Comparison of ENCODE assay signal across 14 mouse cellular contexts in genomic region chr2:129245618-129246017, GRCm38 (mm10). TPM values are rescaled to one million over a fixed set of nuclear protein-coding genes. Genes with fewer than 3 reads are reported as not detected.
DNase-seq lines count a peak whose midpoint lies in the region; ATAC-seq and TF ChIP-seq lines count a peak whose summit lies in the region.
"Had no signal": no experiment of that assay in that cellular context is flagged by ENCODE, and none has a peak within 500 bp of the region (broad histone marks: within the 10 kb centered on the region; RNA-seq: fewer than 3 reads in every experiment).

No protein-coding gene starts in this region.

- WGBS in midbrain, embryonic 11.5 days: 69% methylated on average over 5 of the region's 5 CpGs
- 64% methylated on average over 5 of the region's 5 CpGs for WGBS in midbrain, embryonic 16.5 days
- WGBS in stomach, embryonic 16.5 days: 41% methylated on average over 5 of the region's 5 CpGs
- WGBS in thymus, adult 2 months: 89% methylated on average over 5 of the region's 5 CpGs

- no peaks in the 10 kb centered on the region for H3K36me3 ChIP-seq in midbrain, embryonic 11.5 days (ENCODE audit: control insufficient read depth, insufficient read depth, low read length)
- no peaks in the 10 kb centered on the region for H3K36me3 ChIP-seq in midbrain, embryonic 16.5 days (ENCODE audit: control insufficient read depth, insufficient read depth, low read length)
- H3K36me3 ChIP-seq in stomach, embryonic 16.5 days (ENCODE audit: control insufficient read depth, insufficient read depth, low read length): no peaks in the 10 kb centered on the region
- H3K36me3 ChIP-seq in thymus, adult 2 months (ENCODE audit: control insufficient read depth, insufficient read depth, low read length): no peaks in the 10 kb centered on the region
- H3K36me3 ChIP-seq: midbrain, embryonic 10.5 days had no signal

- H3K4me2 ChIP-seq in midbrain, embryonic 11.5 days: no peak overlapping the region
- H3K4me2 ChIP-seq in midbrain, embryonic 16.5 days (ENCODE audit: low read length): no peak overlapping the region
- H3K4me2 ChIP-seq in stomach, embryonic 16.5 days (ENCODE audit: low read depth, low read length): no peak overlapping the region
- H3K4me2 ChIP-seq: forebrain, embryonic 13.5 days had no signal

- no peaks in the 10 kb centered on the region for H3K4me1 ChIP-seq in midbrain, embryonic 11.5 days (ENCODE audit: control insufficient read depth, insufficient read depth, low read length)
- H3K4me1 ChIP-seq in midbrain, embryonic 16.5 days (ENCODE audit: control insufficient read depth, insufficient read depth, low read length): peaks cover 3% of the 10 kb centered on the region; the same call in 1 of the 2 replicates
- H3K4me1 ChIP-seq in stomach, embryonic 16.5 days (ENCODE audit: control insufficient read depth, insufficient read depth, low read length): no peaks in the 10 kb centered on the region
- H3K4me1 ChIP-seq in thymus, adult 2 months (replicated peaks; ENCODE audit: control insufficient read depth, insufficient read depth, low read length): peaks cover 5% of the 10 kb centered on the region
- H3K4me1 ChIP-seq: forebrain, embryonic 13.5 days had no signal

- no peaks in the 10 kb centered on the region for H3K9me3 ChIP-seq in midbrain, embryonic 11.5 days (ENCODE audit: control insufficient read depth, low read length)
- H3K9me3 ChIP-seq in midbrain, embryonic 16.5 days (replicated peaks; ENCODE audit: control insufficient read depth, low read length, poor library complexity, severe bottlenecking): no peaks in the 10 kb centered on the region
- no peaks in the 10 kb centered on the region for H3K9me3 ChIP-seq in stomach, embryonic 16.5 days (replicated peaks; ENCODE audit: control insufficient read depth, low read length)
- H3K9me3 ChIP-seq: forebrain, embryonic 13.5 days; midbrain, embryonic 10.5 days had no signal

- H3K9ac ChIP-seq in midbrain, embryonic 11.5 days (ENCODE audit: low read length): no peak overlapping the region
- H3K9ac ChIP-seq in midbrain, embryonic 16.5 days (ENCODE audit: low read depth, low read length): no peak overlapping the region
- no peak overlapping the region for H3K9ac ChIP-seq in stomach, embryonic 16.5 days (ENCODE audit: low read length)
- H3K9ac ChIP-seq: forebrain, embryonic 13.5 days; liver, postnatal 0 days had no signal

- no peak overlapping the region for H3K4me3 ChIP-seq in midbrain, embryonic 11.5 days (ENCODE audit: low read depth, low read length)
- no peak overlapping the region for H3K4me3 ChIP-seq in midbrain, embryonic 16.5 days (ENCODE audit: low read depth, low read length)
- no peak overlapping the region for H3K4me3 ChIP-seq in stomach, embryonic 16.5 days (replicated peaks; ENCODE audit: low read length)
- no peak overlapping the region for H3K4me3 ChIP-seq in thymus, adult 2 months (ENCODE audit: control insufficient read depth, insufficient read depth, low read length)
- H3K4me3 ChIP-seq: forebrain, embryonic 13.5 days; midbrain, embryonic 10.5 days had no signal

- TF ChIP-seq CTCF in thymus, adult 2 months (IDR thresholded peaks at IDR 0.05; ENCODE audit: borderline replicate concordance, control insufficient read depth, extremely low read depth, insufficient read depth, low read length, poor library complexity): no peak

- ATAC-seq in midbrain, embryonic 11.5 days (ENCODE audit: low FRiP score): no peak
- no peak for ATAC-seq in midbrain, embryonic 16.5 days
- ATAC-seq in stomach, embryonic 16.5 days (ENCODE audit: insufficient read depth, low FRiP score): peak; percentile 72
- ATAC-seq in monocyte, adult 5-6 weeks (replicated peaks; ENCODE audit: insufficient number of reproducible peaks, low FRiP score, low TSS enrichment, poor library complexity, severe bottlenecking): no peak
- ATAC-seq: forebrain, embryonic 13.5 days; liver, postnatal 0 days had no signal

- TF ChIP-seq POLR2A in thymus, adult 2 months (IDR thresholded peaks at IDR 0.05; ENCODE audit: control insufficient read depth, extremely low read depth, insufficient read depth, low read length, poor library complexity): no peak

- H3K27ac ChIP-seq in midbrain, embryonic 11.5 days (ENCODE audit: low read depth, low read length): no peak overlapping the region
- H3K27ac ChIP-seq in midbrain, embryonic 16.5 days (ENCODE audit: low read length): no peak overlapping the region
- no peak overlapping the region for H3K27ac ChIP-seq in stomach, embryonic 16.5 days (ENCODE audit: low read length)
- no peak overlapping the region for H3K27ac ChIP-seq in thymus, adult 2 months (ENCODE audit: control insufficient read depth, insufficient read depth, low read length)
- H3K27ac ChIP-seq: forebrain, embryonic 13.5 days; midbrain, embryonic 10.5 days had no signal

- DNase-seq in heart, adult 11 months: peak; percentile 72
- DNase-seq in heart, postnatal 25 days (ENCODE audit: low spot score): no peak
- peak; percentile 51 for DNase-seq in midbrain, embryonic 11.5 days (ENCODE audit: low spot score, missing footprints)
- peak; percentile 65 for DNase-seq in kidney, adult 9 months
- DNase-seq in thymus, adult 2 months: no peak
- DNase-seq: adrenal gland, postnatal 14 days; cerebellum, adult 8-10 months; left cerebral cortex, postnatal 4 days; liver, postnatal 0 days had no signal

- intact Hi-C loops in heart, postnatal 25 days (cut with DNase I): no loop called here

- no peaks in the 10 kb centered on the region for H3K27me3 ChIP-seq in midbrain, embryonic 11.5 days (ENCODE audit: control insufficient read depth, insufficient read depth, low read length)
- no peaks in the 10 kb centered on the region for H3K27me3 ChIP-seq in midbrain, embryonic 16.5 days (ENCODE audit: control insufficient read depth, insufficient read depth, low read depth, low read length)
- no peaks in the 10 kb centered on the region for H3K27me3 ChIP-seq in stomach, embryonic 16.5 days (ENCODE audit: control insufficient read depth, insufficient read depth, low read length)
- H3K27me3 ChIP-seq in thymus, adult 2 months (ENCODE audit: control insufficient read depth, insufficient read depth, low read length): no peaks in the 10 kb centered on the region
- H3K27me3 ChIP-seq: forebrain, embryonic 13.5 days had no signal

RNA-seq across cellular contexts. Expression of gene Slc20a1, which starts 47.1 kb away (rescaled TPM):
- total RNA-seq in heart, postnatal 25 days (2021): 10 to 100 TPM; 11.3 to 12.4 TPM
- polyA plus RNA-seq in midbrain, embryonic 11.5 days (2014; fragmentation: Nextera tagmentation; extraction: Ambion mirVana): 53.3 and 62.5 TPM in 2 replicates
- 64.5 and 67.6 TPM in 2 replicates for polyA plus RNA-seq in midbrain, embryonic 16.5 days (2015; fragmentation: Nextera tagmentation; extraction: Ambion mirVana)
- polyA plus RNA-seq in stomach, embryonic 16.5 days (2015; fragmentation: Nextera tagmentation; extraction: Ambion mirVana): 24.8 and 25.9 TPM in 2 replicates
- 77.3 and 82.0 TPM in 2 replicates for polyA plus RNA-seq in thymus, adult 2 months (2012; rRNA removed)
- 139 to 316 TPM (median 186 TPM) in 3 replicates for total RNA-seq in monocyte, adult 5-6 weeks (2017)

RNA-seq across cellular contexts. Expression of gene Ckap2l, which starts 51.4 kb away (rescaled TPM):
- total RNA-seq in heart, postnatal 25 days (2021): under 1 TPM; 0.81 to 0.95 TPM
- 92.0 and 96.9 TPM in 2 replicates for polyA plus RNA-seq in midbrain, embryonic 11.5 days (2014; fragmentation: Nextera tagmentation; extraction: Ambion mirVana)
- polyA plus RNA-seq in midbrain, embryonic 16.5 days (2015; fragmentation: Nextera tagmentation; extraction: Ambion mirVana): 6.5 and 7.9 TPM in 2 replicates
- 35.4 and 38.5 TPM in 2 replicates for polyA plus RNA-seq in stomach, embryonic 16.5 days (2015; fragmentation: Nextera tagmentation; extraction: Ambion mirVana)
- 5.1 and 7.5 TPM in 2 replicates for polyA plus RNA-seq in thymus, adult 2 months (2012; rRNA removed)
- 1.2 to 2.8 TPM (median 2.0 TPM) in 3 replicates for total RNA-seq in monocyte, adult 5-6 weeks (2017)

Comparison
In these comparisons a context has a peak if more than half of its experiments do, and no peak if none do; other contexts are left out.
1. DNase-seq: peak in heart, adult 11 months (single experiment), midbrain, embryonic 11.5 days (single experiment) and kidney, adult 9 months (single experiment); none in heart, postnatal 25 days (single experiment) and thymus, adult 2 months (single experiment).